Mouse (Mus musculus): Measurements from ENCODE around the gene Gab2. TPM values are rescaled to one million over a fixed set of nuclear protein-coding genes. Genes with fewer than 3 reads are reported as not detected.

Gene Gab2
- total and polyA plus RNA-seq, 3 experiments: 0.12 to 0.50 (median 0.30) TPM

DNA sequence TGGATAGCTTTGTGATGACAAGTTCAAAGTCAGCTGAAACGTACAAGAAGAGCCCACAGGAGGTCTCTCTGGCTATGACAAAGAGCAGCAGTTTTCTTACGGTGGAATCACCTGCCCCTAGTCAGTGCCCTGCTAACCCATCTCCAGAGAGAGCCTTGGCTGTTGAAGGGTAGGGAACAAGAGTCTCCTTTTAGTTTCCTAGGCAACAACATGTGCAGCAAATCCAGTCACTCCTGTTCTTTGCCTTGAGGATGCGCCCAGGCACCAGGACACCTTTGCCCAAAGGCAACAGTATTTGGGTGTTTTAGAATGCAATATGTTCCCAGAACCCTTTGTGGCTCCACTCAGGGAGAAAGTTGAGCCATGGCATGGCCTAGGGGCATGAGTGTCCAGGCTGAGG is 266.9 kb downstream of the Gab2 start:
- TF ChIP-seq MYC (IDR thresholded peaks at IDR 0.05; ENCODE audit: low read depth, low read length) (no peak), ZNF384 (IDR thresholded peaks at IDR 0.05; ENCODE audit: low read depth, low read length) (no peak), HCFC1 (IDR thresholded peaks at IDR 0.05; ENCODE audit: low read depth, low read length) (no peak), CHD1 (IDR thresholded peaks at IDR 0.05; ENCODE audit: low read depth, low read length) (no peak), MAFK (IDR thresholded peaks at IDR 0.05; ENCODE audit: insufficient replicate concordance, low read length) (no peak), TCF12 (IDR thresholded peaks at IDR 0.05; ENCODE audit: low read depth, low read length) (no peak), MXI1 (IDR thresholded peaks at IDR 0.05; ENCODE audit: low read depth, low read length) (no peak), ZC3H11A (IDR thresholded peaks at IDR 0.05; ENCODE audit: low read depth, low read length) (no peak), CHD2 (IDR thresholded peaks at IDR 0.05; ENCODE audit: low read length) (no peak), USF2 (conservative IDR thresholded peaks at IDR 0.05; ENCODE audit: low read depth, low read length) (no peak), USF1 (IDR thresholded peaks at IDR 0.05; ENCODE audit: low read depth, low read length) (no peak), ETS1 (conservative IDR thresholded peaks at IDR 0.05; ENCODE audit: low read depth, low read length) (no peak), MAX (IDR thresholded peaks at IDR 0.05; ENCODE audit: low read length) (no peak), KAT2A (IDR thresholded peaks at IDR 0.05; ENCODE audit: insufficient replicate concordance, low read length) (no peak), SMC3 (IDR thresholded peaks at IDR 0.05; ENCODE audit: low read depth, low read length) (no peak), NELFE (IDR thresholded peaks at IDR 0.05; ENCODE audit: low read depth, low read length) (no peak), SIN3A (IDR thresholded peaks at IDR 0.05; ENCODE audit: low read length) (no peak)
- no peak overlapping the region for H3K27ac ChIP-seq (ENCODE audit: insufficient read depth, low read depth)
- H3K9me3 ChIP-seq (replicated peaks; ENCODE audit: low read length): no peaks in the 10 kb centered on the region
- H3K79me2 ChIP-seq (replicated peaks; ENCODE audit: control insufficient read depth, extremely low read depth, insufficient read depth, poor library complexity, severe bottlenecking): no peaks in the 10 kb centered on the region
- no peak overlapping the region for H3K9ac ChIP-seq (ENCODE audit: insufficient read depth, low read depth)
- peaks cover 0 to 2% of the 10 kb centered on the region in 2 experiments for H3K36me3 ChIP-seq (replicated peaks in 1 of 2; ENCODE audit: control insufficient read depth in 1 of 2, insufficient read depth in 1 of 2, low read length in 1 of 2)
- H3K4me1 ChIP-seq (ENCODE audit: control insufficient read depth in 1 of 2, insufficient read depth in 2 of 2): peaks cover 0 to 6% of the 10 kb centered on the region in 2 experiments; a peak in 3 of 4 replicates
- H3K27me3 ChIP-seq (replicated peaks): no peaks in the 10 kb centered on the region
- no peak overlapping the region for H3K4me3 ChIP-seq (replicated peaks in 1 of 3; ENCODE audit: low read depth in 2 of 3, low read length in 2 of 3, poor library complexity in 1 of 3)
- no peak for DNase-seq (ENCODE audit: extremely low read depth)
- in situ Hi-C loops (cut with MboI; ENCODE audit: low pct_ligation_motif_present, low pct_unique_long_range_greater_than_20kb, low sequenced_read_pairs) (no loop called here), dilution Hi-C loops (cut with MboI; ENCODE audit: extremely low pct_ligation_motif_present, extremely low pct_unique_long_range_greater_than_20kb, low sequenced_read_pairs) (no loop called here)
- H3K4me2 ChIP-seq (ENCODE audit: insufficient read depth, low read depth, poor library complexity, severe bottlenecking): no peak overlapping the region

DNA sequence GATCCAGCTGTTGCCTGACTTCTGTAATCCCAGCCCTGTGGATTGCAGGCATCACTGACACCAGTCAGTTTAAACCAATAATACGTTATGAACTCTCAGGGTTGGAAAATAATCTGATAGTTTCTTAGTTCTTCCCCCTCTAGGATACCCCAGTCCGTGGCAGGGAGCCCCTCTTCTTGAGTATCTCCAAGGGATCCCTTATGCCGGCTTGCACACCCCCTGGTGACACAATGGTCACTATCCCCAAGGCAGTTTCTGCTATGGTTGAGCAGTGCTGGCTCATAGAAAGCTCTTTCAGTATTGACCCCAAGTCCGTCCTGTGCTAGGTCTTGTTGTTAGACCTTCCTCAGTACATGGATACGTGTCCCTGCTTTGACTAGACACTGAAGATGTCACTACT is 267.4 kb downstream of the Gab2 start:
- Histone ChIP-seq H3K9ac (ENCODE audit: insufficient read depth, low read depth) (no peak overlapping the region), H3K9me3 (replicated peaks; ENCODE audit: low read length) (no peaks in the 10 kb centered on the region), H3K36me3 (replicated peaks in 1 of 2; ENCODE audit: control insufficient read depth in 1 of 2, insufficient read depth in 1 of 2, low read length in 1 of 2) (peaks cover 0 to 2% of the 10 kb centered on the region in 2 experiments), H3K27ac (ENCODE audit: insufficient read depth, low read depth) (no peak overlapping the region), H3K27me3 (replicated peaks) (no peaks in the 10 kb centered on the region), H3K79me2 (replicated peaks; ENCODE audit: control insufficient read depth, extremely low read depth, insufficient read depth, poor library complexity, severe bottlenecking) (no peaks in the 10 kb centered on the region), H3K4me3 (replicated peaks in 1 of 3; ENCODE audit: low read depth in 2 of 3, low read length in 2 of 3, poor library complexity in 1 of 3) (no peak overlapping the region), H3K4me2 (ENCODE audit: insufficient read depth, low read depth, poor library complexity, severe bottlenecking) (no peak overlapping the region), H3K4me1 (ENCODE audit: control insufficient read depth in 1 of 2, insufficient read depth in 2 of 2) (peaks cover 4 to 11% of the 10 kb centered on the region in 2 experiments; a peak in 3 of 4 replicates)
- no peak for TF ChIP-seq SMC3 (IDR thresholded peaks at IDR 0.05; ENCODE audit: low read depth, low read length)
- no peak for TF ChIP-seq TBP (conservative IDR thresholded peaks at IDR 0.05; ENCODE audit: low read depth, low read length)
- in situ Hi-C loops (cut with MboI; ENCODE audit: low pct_ligation_motif_present, low pct_unique_long_range_greater_than_20kb, low sequenced_read_pairs) (no loop called here), dilution Hi-C loops (cut with MboI; ENCODE audit: extremely low pct_ligation_motif_present, extremely low pct_unique_long_range_greater_than_20kb, low sequenced_read_pairs) (no loop called here)
- no peak for DNase-seq (ENCODE audit: extremely low read depth)
